Mouse (Mus musculus) yolk sac, embryonic 10.5 days (tissue): ENCODE measurements around the gene Dnajc28.

Source experiments
- DNase-seq: peaks from one replicate; pipeline ENCODE4 v3.0.0-alpha.2; 2017; ENCODE audit warnings: low spot score

Dnajc28 gene

DNA sequence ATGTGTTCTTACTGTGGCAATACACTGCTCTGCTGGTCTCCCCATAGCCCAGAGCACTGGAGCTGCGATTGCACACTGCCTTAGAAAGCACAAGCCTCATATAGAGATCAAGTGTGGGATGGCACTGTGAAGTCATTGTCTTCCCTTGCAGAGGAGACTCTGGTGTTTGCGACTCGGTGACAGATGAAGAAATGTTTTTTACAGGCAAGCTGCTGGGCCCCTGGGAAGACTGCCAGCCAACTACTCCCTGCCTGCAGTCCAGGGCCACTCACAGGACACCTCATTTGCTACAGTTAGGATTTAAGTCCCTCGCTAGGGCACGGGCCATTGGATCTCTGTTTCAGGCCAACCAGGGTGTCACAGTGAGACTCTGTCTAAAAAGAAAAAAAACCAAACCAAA lies 13.6 kb upstream of the Dnajc28 start:
- DNase-seq: no peak

DNA sequence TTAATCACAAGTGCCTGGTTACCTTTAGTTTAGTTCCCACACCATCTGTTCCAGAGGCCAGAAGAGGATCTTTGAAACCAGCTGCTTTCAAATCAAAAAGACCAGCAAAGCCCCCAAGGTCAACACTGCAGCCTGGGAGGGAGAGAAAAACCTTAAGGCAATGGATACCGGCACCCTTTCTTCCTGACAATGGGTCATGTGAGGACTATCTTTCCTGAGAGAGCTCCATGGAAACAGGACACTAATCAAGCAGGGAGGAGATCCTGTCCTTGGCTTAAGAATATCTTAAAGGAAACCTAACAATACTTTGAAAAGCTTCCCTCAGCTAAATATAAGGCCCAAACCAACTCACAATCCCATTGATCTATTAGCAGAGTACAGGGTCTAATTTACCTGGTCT lies 11.8 kb upstream of the Dnajc28 start:
- DNase-seq: no peak

- DNase-seq: no peak
Observed at GRCm38 (mm10) chr16:91629749-91630148, 10.9 kb upstream of the Dnajc28 start.

GRCm38 (mm10) chr16:91628673-91629072 lies 9.8 kb upstream of the Dnajc28 start:
- no peak for DNase-seq

DNA sequence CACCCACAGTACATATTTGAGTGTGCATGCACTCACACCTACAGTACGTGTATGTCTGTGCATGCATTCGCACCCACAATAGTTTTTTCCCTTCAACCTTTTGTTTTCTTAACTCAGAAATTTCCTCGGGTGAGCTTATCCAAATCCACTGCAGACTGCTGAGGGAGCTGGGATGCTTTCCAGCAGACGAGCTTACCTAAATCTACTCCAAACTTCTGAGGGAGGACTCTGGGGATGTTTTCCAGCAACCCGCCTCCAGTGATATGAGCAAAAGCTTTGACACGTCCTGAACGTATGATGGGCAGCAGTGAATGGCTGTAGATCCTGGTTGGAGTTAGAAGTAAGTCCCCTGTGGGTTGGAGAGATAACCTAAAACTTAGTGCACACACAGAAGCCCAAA lies 9.0 kb upstream of the Dnajc28 start:
- DNase-seq: no peak

DNA sequence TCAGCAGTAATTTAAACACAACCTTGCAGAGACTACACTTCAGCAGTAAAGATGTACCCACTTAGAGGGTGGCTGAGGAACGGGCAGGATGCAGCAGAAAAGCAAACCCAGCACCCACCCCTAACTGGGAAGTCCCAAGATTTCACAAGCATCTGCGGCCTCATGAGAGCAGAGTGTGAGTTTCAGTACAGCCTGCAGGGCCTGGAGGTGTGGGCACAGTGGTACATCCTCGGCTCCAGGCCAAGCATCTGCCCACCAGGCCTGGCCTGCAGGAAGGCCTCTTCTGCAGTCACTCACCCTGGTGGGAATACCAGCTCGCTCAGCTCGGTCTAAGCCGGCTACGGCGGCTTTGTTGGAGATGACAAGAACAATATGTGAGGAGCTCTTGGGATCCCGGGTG lies 4.2 kb upstream of the Dnajc28 start:
- no peak for DNase-seq

GRCm38 (mm10) chr16:91620991-91621390 lies 2.2 kb upstream of the Dnajc28 start:
- DNase-seq: no peak

DNA sequence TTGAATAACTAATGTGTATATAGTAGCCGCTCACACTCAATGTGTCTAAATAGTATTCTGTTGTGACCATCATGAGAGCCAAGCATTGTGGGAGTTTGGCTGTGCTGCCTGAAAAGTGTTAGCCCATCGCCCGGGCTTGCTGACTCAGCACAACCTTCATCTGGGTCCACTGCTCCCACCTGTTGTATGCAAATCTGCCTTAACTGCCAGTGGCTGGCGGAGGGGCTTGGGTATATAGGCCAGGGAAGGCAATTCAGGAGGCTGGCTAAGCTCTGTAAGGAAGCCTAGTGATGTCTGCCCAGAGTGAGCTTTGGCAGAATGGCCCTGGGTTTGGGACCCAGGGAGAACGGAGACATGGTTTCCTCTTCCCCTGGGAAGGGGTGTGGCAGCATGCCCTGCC lies 1.4 kb upstream of the Dnajc28 start:
- DNase-seq: no peak

DNA sequence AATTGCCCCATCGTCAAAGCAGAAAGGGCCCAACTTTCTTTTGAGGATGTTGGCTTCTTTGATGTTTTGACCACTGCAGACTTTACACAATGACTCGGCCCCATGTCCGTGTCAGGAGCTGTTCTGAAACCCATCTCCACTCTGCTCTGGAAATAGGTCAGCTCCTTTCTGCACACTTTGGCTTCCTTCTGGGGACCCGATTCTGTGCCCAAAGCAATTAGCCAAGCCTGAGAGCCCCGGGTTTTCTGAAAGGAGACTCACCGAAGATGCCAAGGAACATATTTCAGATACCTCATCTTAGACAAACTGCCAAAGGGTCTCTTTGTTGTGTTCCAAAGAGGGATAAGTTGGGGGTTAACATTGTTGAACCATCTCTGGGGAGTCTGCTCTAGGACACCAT lies 4.3 kb downstream of the Dnajc28 start:
- DNase-seq: no peak

DNA sequence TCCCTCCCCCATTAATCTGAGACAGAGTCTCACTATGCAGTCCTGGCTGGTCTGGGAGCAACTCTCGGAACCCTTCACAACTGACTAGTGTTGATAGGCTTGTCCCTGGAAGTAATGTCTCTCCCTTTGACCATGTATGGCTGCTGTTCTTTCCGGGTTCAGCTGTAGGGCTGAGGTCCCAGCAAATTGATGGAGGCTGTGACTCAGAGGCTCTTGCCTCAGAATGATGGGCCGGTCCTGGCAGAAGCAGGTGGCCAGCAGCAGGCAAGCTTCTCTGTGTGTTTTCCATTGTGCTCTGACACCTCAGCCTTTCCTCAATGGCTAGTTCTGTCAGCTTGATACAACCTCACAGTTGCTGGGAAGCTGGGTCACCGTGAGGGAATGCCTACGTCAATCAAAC lies 6.3 kb downstream of the Dnajc28 start:
- no peak for DNase-seq

DNA sequence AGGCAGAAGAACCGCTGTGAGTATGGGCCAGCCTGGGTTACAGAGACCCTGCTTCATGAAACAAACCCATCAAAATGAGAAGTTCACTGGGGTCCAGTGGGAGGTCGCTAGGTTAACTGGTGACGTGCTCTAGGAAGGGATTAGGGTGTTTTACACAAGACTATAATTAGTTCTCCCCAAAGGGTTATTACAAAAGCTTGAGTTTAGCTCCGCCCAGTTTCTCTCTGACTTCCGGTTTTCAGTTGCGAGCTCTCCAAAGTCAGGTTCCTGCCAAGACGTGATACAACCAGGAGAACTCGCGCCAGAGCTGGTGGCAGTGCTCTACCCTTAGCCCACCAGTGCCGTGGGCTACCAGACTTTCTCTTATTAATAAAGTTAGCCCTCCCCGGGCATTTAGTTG lies 7.6 kb downstream of the Dnajc28 start:
- no peak for DNase-seq

- no peak for DNase-seq
Observed at GRCm38 (mm10) chr16:91609501-91610245, 9.2 kb downstream of the Dnajc28 start.

DNA sequence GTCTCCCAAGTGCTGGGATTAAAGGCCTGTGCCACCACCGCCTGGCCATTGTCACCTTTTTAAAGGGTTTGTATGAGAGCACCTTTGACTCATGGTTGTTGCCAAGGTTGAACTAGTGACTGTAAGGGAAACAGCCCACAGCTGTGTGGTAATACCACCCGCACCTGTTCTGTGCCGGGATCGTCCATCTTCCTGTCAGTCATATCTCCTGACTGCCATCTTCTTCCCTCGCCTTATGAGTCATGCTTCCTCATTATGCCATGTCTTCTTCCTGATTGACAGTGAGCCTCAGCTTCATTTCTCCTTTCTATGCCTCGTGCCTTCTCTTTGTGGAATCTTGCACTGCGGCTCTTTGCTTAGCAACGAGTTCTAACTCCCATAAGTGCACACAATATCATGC lies 11.9 kb downstream of the Dnajc28 start:
- no peak for DNase-seq

GRCm38 (mm10) chr16:91605156-91605555 lies 13.7 kb downstream of the Dnajc28 start:
- no peak for DNase-seq

DNA sequence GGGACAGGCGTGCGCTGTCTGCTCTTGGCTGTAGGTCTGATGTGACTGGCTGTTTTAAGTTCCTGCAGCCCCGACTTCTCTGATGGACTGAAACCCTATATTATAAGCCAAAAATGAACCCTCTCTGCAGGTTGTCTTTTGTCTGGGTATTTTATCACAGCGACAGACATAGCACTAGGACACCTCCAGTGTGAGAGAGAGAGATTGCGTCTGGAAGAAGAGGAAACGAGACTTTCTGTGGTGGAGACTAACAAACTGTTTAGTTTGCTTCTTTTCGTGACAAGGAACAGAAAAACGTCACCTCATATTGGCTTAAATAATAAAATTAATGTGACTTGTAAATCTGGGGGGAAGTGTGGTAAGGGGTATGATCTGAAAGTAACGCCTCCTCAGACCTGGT lies 17.1 kb downstream of the Dnajc28 start:
- no peak for DNase-seq

GRCm38 (mm10) chr16:91601081-91601480 lies 17.7 kb downstream of the Dnajc28 start:
- no peak for DNase-seq

DNA sequence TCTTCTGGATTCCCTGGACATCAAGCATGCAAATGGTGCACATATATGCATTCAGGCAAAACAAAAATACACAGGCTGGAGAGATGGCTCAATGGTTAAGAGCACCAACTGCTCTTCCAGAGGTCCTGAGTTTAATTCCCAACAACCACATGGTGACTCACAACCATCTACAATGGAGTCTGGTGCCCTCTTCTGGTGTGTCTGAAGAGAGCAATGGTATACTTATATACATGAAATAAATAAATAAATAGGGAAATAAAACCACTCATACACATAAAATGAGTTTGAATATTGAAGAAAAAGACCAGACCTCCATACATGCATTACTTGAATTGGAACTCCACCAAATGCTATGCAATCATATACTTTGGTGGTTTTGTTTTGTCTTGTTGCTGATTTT lies 19.6 kb downstream of the Dnajc28 start:
- no peak for DNase-seq

DNA sequence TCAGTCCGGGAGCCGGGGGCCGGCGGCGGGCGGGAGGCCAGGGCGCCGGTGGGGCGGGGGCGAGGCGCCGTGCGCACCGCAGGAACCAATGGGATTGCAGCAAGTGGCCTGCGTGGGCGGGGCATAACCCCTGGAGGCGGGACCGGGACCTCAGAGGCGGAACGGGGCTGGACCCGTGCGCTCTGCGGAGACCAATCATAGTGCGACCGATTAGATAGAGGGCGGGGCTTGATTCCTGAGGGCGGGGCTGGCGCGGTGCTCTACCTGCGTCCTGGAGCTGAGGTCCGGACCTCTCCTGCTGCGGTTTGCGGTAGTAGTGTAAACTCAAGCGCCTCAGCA lies 21.2 kb downstream of the Dnajc28 start, which contains the start of gene Tmem50b:
Gene Tmem50b (minus strand): TSS at position 129 of the 339 bp plus-strand sequence.
- peak; percentile 97 for DNase-seq

GRCm38 (mm10) chr16:91596779-91597671 lies 21.8 kb downstream of the Dnajc28 start:
- peak; percentile 30 for DNase-seq

GRCm38 (mm10) chr16:91596397-91596778 lies 22.4 kb downstream of the Dnajc28 start:
- no peak for DNase-seq

GRCm38 (mm10) chr16:91595076-91595475 lies 23.8 kb downstream of the Dnajc28 start:
- no peak for DNase-seq

GRCm38 (mm10) chr16:91593262-91593661 lies 25.6 kb downstream of the Dnajc28 start:
- no peak for DNase-seq

DNA sequence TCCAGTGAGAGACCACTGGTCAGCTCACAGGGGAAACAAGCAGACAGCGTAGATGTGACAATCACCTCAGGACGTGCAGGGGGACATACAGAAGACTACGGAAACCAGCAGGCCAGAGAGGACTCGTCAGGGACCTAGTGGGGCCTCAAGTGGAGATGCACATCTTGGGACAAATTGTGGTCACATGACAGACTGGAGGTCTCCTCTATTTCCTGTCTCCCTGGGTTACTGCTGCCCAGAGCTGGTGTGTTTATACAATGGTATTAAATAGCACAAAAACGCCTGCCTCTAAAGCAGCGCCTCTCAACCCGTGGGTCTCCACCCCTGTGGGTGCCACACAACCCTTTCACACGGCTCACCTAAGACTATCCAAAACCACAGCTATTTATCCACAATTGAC lies 26.7 kb downstream of the Dnajc28 start:
- DNase-seq: no peak
